Mouse (Mus musculus): ENCODE measurements at regions not wholly inside any gene's neighbourhood (a gene's known extent, or its start where the extent isn't known, plus 50 kb on each side); places are given as distances from the start of the nearest gene placed in this dataset.

DNA sequence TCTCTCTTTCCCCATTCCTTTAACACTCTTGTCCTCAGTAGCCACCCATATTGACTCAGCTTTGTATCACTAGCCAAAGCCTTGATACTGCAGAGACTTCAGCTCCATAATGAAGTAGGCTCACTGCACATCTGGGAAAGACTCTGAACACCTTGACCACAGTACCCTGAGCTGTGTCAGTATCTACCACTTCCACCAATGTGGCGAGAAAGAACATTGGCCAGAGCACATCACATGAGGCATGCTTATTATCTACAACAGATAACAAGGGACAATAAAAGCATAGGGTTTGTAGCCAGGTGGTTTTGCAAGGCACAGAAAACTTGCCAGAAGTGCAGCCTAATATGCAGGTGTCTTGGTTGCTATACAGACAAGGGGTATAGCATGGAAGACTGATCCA is 414.0 kb upstream of the Smarca2 start:
- Histone ChIP-seq H3K4me3 (ENCODE audit: low read depth, low read length) (no peak overlapping the region), H3K27ac (ENCODE audit: low read depth) (no peak overlapping the region), H3K4me2 (ENCODE audit: low read depth, low read length) (no peak overlapping the region), H3K9me3 (replicated peaks; ENCODE audit: control insufficient read depth, low read length) (no peaks in the 10 kb centered on the region), H3K27me3 (ENCODE audit: control insufficient read depth, insufficient read depth, low read length) (no peaks in the 10 kb centered on the region), H3K9ac (replicated peaks; ENCODE audit: low read depth, low read length) (no peak overlapping the region), H3K4me1 (ENCODE audit: control insufficient read depth, insufficient read depth) (no peaks in the 10 kb centered on the region), H3K36me3 (replicated peaks; ENCODE audit: control insufficient read depth, insufficient read depth, low read length) (no peaks in the 10 kb centered on the region)
- no peak for DNase-seq (ENCODE audit: low spot score)
- 54% methylated on average over 1 of the region's 1 CpGs for WGBS
- no peak for ATAC-seq (ENCODE audit: insufficient read depth, low read depth)
- TF ChIP-seq CTCF (IDR thresholded peaks at IDR 0.05; ENCODE audit: low read depth) = no peak
- no peak for TF ChIP-seq EP300 (IDR thresholded peaks at IDR 0.05; ENCODE audit: low read depth)

DNA sequence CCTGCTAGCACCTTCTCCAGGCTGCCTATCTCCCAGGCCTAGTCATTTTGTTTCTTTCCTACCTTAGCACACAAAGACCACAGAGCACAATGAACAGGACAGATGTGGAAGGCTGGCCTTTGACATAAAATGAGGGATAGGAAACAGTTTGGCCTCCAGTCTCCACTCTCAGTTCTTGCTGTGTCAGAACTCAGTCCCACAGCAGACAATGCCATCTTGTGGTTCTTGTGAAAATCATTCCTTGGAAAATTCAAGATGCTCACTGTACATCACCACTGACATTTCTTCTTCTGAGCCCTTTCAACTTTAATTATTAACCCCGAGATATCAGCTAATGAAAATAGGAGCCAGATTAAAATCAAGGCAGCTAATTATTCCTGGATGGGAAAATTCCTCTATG is 411.2 kb upstream of the Smarca2 start:
- TF ChIP-seq CTCF (IDR thresholded peaks at IDR 0.05; ENCODE audit: low read depth) (no peak), EP300 (IDR thresholded peaks at IDR 0.05; ENCODE audit: low read depth) (no peak)
- WGBS = 41% methylated on average over 1 of the region's 1 CpGs

DNA sequence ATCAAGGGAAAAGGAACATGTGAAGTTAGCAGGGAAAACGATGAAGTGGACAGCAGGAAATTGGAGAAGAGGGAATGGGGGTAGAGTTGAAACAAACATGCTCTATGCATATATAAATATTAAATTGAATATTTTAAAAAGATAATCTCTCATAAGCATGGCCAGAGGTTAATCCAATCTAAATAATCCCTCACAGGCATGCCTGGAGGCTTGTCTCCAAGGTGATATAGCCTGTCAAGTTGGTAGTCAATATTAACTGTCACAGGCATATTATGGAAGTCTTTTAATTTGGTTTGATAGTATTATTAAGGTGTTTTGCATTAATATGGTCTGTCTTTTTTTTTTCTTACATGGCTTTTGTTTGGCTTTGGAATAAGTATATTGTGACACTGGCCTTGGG is 396.1 kb upstream of the Smarca2 start:
- 57% methylated on average over 1 of the region's 1 CpGs for WGBS
- Histone ChIP-seq H3K4me2 (ENCODE audit: low read depth, low read length) (no peak overlapping the region), H3K9ac (replicated peaks; ENCODE audit: low read depth, low read length) (no peak overlapping the region), H3K4me1 (ENCODE audit: control insufficient read depth, insufficient read depth) (no peaks in the 10 kb centered on the region), H3K27me3 (ENCODE audit: control insufficient read depth, insufficient read depth, low read length) (no peaks in the 10 kb centered on the region), H3K9me3 (replicated peaks; ENCODE audit: control insufficient read depth, low read length) (no peaks in the 10 kb centered on the region), H3K27ac (ENCODE audit: low read depth) (no peak overlapping the region), H3K36me3 (replicated peaks; ENCODE audit: control insufficient read depth, insufficient read depth, low read length) (no peaks in the 10 kb centered on the region), H3K4me3 (ENCODE audit: low read depth, low read length) (no peak overlapping the region)
- ATAC-seq (ENCODE audit: insufficient read depth, low read depth) (no peak), DNase-seq (ENCODE audit: low spot score) (no peak)
- TF ChIP-seq CTCF (IDR thresholded peaks at IDR 0.05; ENCODE audit: low read depth) = no peak

More for the DNA sequence above, 411.2 kb upstream of the Smarca2 start:
- Histone ChIP-seq H3K9ac (replicated peaks; ENCODE audit: low read depth, low read length) (no peak overlapping the region), H3K4me3 (ENCODE audit: low read depth, low read length) (no peak overlapping the region), H3K4me2 (ENCODE audit: low read depth, low read length) (no peak overlapping the region), H3K9me3 (replicated peaks; ENCODE audit: control insufficient read depth, low read length) (no peaks in the 10 kb centered on the region), H3K36me3 (replicated peaks; ENCODE audit: control insufficient read depth, insufficient read depth, low read length) (no peaks in the 10 kb centered on the region), H3K27ac (ENCODE audit: low read depth) (no peak overlapping the region), H3K4me1 (ENCODE audit: control insufficient read depth, insufficient read depth) (no peaks in the 10 kb centered on the region), H3K27me3 (ENCODE audit: control insufficient read depth, insufficient read depth, low read length) (no peaks in the 10 kb centered on the region)
- ATAC-seq (ENCODE audit: insufficient read depth, low read depth) (no peak), DNase-seq (ENCODE audit: low spot score) (no peak)

DNA sequence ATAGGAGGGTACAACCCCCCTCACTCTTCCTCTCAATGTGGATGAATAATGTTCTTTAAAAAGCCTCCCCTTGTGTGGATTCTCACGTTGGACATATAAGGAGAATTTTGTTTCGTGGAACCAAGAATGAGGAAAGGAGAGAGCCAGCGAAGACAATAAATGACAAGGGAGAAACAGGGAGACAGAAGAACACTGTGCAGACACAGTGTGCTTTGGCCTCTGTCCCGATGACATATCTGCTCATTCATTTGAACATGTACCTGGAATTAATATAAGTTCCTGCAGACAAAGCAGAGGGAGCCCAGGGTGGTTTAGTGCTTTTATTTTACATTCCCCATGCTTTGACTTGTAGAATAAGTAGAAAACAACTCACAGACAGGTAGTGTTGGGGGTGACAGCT is 370.3 kb upstream of the Smarca2 start:
- Histone ChIP-seq H3K4me2 (ENCODE audit: low read depth, low read length) (no peak overlapping the region), H3K9ac (replicated peaks; ENCODE audit: low read depth, low read length) (no peak overlapping the region), H3K4me3 (ENCODE audit: low read depth, low read length) (no peak overlapping the region), H3K27ac (ENCODE audit: low read depth) (no peak overlapping the region), H3K36me3 (replicated peaks; ENCODE audit: control insufficient read depth, insufficient read depth, low read length) (no peaks in the 10 kb centered on the region), H3K27me3 (ENCODE audit: control insufficient read depth, insufficient read depth, low read length) (no peaks in the 10 kb centered on the region), H3K4me1 (ENCODE audit: control insufficient read depth, insufficient read depth) (no peaks in the 10 kb centered on the region), H3K9me3 (replicated peaks; ENCODE audit: control insufficient read depth, low read length) (no peaks in the 10 kb centered on the region)
- no peak for DNase-seq (ENCODE audit: low spot score)
- ATAC-seq (ENCODE audit: insufficient read depth, low read depth) = no peak
- WGBS = 57% methylated on average over 4 of the region's 4 CpGs
- no peak for TF ChIP-seq EP300 (IDR thresholded peaks at IDR 0.05; ENCODE audit: low read depth)
- TF ChIP-seq CTCF (IDR thresholded peaks at IDR 0.05; ENCODE audit: low read depth) = no peak

DNA sequence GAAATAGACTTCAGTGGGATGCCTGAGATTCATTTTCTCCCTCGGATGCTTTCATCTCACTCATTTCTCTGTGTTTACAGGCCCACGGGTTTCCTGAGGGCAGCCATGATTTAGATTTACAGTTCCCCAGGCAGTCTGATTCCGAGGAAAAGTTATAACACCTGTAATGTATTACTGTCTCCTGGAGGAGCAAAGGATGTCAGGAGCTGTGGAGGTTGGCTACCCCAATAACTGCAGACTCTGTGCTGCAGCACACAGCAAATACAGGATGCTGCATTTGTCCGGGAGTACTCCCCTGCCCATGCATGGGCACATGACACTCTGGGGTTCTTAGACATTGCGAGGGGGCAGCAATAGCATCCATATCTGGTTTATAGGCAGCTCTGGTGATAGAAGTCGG is 360.8 kb upstream of the Smarca2 start:
- whole genome bisulfite sequencing = 62% methylated on average over 6 of the region's 6 CpGs
- ATAC-seq (ENCODE audit: insufficient read depth, low read depth) = no peak

DNA sequence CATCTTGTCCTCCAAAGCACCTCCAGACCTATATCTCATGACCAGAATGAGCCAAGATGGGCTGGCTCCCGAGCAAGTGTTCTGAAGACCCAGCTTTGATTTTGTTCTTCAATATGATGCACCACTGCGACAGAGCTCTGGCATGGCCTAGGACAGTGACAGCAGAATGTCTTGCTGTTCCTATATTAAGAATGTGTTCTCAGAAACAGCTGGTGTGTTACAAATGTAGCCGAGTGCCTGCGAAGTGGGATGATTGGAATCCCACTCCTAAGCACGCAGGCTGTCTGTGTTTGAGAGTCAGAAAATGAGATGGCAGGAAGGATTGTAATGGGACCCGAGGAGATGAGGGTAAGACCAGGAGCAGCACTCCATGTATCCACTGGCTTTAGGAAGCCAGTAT is 355.1 kb upstream of the Smarca2 start:
- Histone ChIP-seq H3K4me2 (ENCODE audit: low read depth, low read length) (no peak overlapping the region), H3K27ac (ENCODE audit: low read depth) (no peak overlapping the region), H3K4me3 (ENCODE audit: low read depth, low read length) (no peak overlapping the region), H3K9ac (replicated peaks; ENCODE audit: low read depth, low read length) (no peak overlapping the region), H3K9me3 (replicated peaks; ENCODE audit: control insufficient read depth, low read length) (no peaks in the 10 kb centered on the region), H3K36me3 (replicated peaks; ENCODE audit: control insufficient read depth, insufficient read depth, low read length) (no peaks in the 10 kb centered on the region), H3K4me1 (ENCODE audit: control insufficient read depth, insufficient read depth) (no peaks in the 10 kb centered on the region), H3K27me3 (ENCODE audit: control insufficient read depth, insufficient read depth, low read length) (no peaks in the 10 kb centered on the region)
- TF ChIP-seq EP300 (IDR thresholded peaks at IDR 0.05; ENCODE audit: low read depth) (no peak), CTCF (IDR thresholded peaks at IDR 0.05; ENCODE audit: low read depth) (no peak)
- WGBS = 65% methylated on average over 6 of the region's 6 CpGs
- ATAC-seq (ENCODE audit: insufficient read depth, low read depth) (no peak), DNase-seq (ENCODE audit: low spot score) (no peak)

More for the DNA sequence above, 360.8 kb upstream of the Smarca2 start:
- Histone ChIP-seq H3K27ac (ENCODE audit: low read depth) (no peak overlapping the region), H3K9me3 (replicated peaks; ENCODE audit: control insufficient read depth, low read length) (no peaks in the 10 kb centered on the region), H3K4me2 (ENCODE audit: low read depth, low read length) (no peak overlapping the region), H3K9ac (replicated peaks; ENCODE audit: low read depth, low read length) (no peak overlapping the region), H3K4me3 (ENCODE audit: low read depth, low read length) (no peak overlapping the region), H3K27me3 (ENCODE audit: control insufficient read depth, insufficient read depth, low read length) (no peaks in the 10 kb centered on the region), H3K36me3 (replicated peaks; ENCODE audit: control insufficient read depth, insufficient read depth, low read length) (no peaks in the 10 kb centered on the region), H3K4me1 (ENCODE audit: control insufficient read depth, insufficient read depth) (no peaks in the 10 kb centered on the region)
- no peak for DNase-seq (ENCODE audit: low spot score)
- TF ChIP-seq EP300 (IDR thresholded peaks at IDR 0.05; ENCODE audit: low read depth) (no peak), CTCF (IDR thresholded peaks at IDR 0.05; ENCODE audit: low read depth) (no peak)

Data from heart, postnatal 0 days (tissue).